Mouse (Mus musculus) thymus, postnatal 25 days (tissue): ENCODE data around the gene Mcrip1.
"Not testable (repeated sequence)": the region's sequence is repeated elsewhere in the genome, so short reads cannot be mapped to it uniquely, and the experiment has no call there.

Source experiments
- DNase-seq: peaks from one replicate; pipeline ENCODE4 v3.0.0; 2022

Gene Mcrip1

GRCm38 (mm10) chr11:120574278-120574600, 24.7 kb upstream of the Mcrip1 start:
- DNase-seq = no peak

GRCm38 (mm10) chr11:120573585-120574277, 24.2 kb upstream of the Mcrip1 start:
- no peak for DNase-seq

- DNase-seq = peak; percentile 99
These were observed 23.4 kb upstream of the Mcrip1 start, which contains the start of gene P4hb for GRCm38 (mm10) chr11:120572752-120573584. TSS of gene P4hb (minus strand) at chr11:120573253.

- DNase-seq = no peak
These were observed 22.9 kb upstream of the Mcrip1 start for GRCm38 (mm10) chr11:120572417-120572751.

- no peak for DNase-seq
These were observed 22.4 kb upstream of the Mcrip1 start for GRCm38 (mm10) chr11:120571754-120572416.

GRCm38 (mm10) chr11:120571122-120571521, 21.6 kb upstream of the Mcrip1 start:
- no peak for DNase-seq

- DNase-seq = no peak
These were observed 18.8 kb upstream of the Mcrip1 start for GRCm38 (mm10) chr11:120568324-120568723.

- DNase-seq = no peak
These were observed 15.6 kb upstream of the Mcrip1 start for GRCm38 (mm10) chr11:120565114-120565513.

GRCm38 (mm10) chr11:120562949-120563348, 13.4 kb upstream of the Mcrip1 start:
- no peak for DNase-seq

GRCm38 (mm10) chr11:120560952-120561728, 11.6 kb upstream of the Mcrip1 start:
- no peak for DNase-seq

- DNase-seq = not testable (repeated sequence)
These were observed 9.3 kb upstream of the Mcrip1 start for GRCm38 (mm10) chr11:120558843-120559242.

- DNase-seq = no peak
These were observed 5.7 kb upstream of the Mcrip1 start for GRCm38 (mm10) chr11:120555260-120555659.

- DNase-seq = no peak
These were observed 5.3 kb upstream of the Mcrip1 start for GRCm38 (mm10) chr11:120554834-120555233.

GRCm38 (mm10) chr11:120552736-120553135, 3.2 kb upstream of the Mcrip1 start:
- no peak for DNase-seq

GRCm38 (mm10) chr11:120550810-120551440, 1.4 kb upstream of the Mcrip1 start, which contains the start of gene Ppp1r27:
TSS of gene Ppp1r27 (minus strand) at chr11:120551132.
- no peak for DNase-seq

- DNase-seq = no peak
These were observed 671 bp upstream of the Mcrip1 start for GRCm38 (mm10) chr11:120549986-120550809.

GRCm38 (mm10) chr11:120548786-120549167, 750 bp downstream of the Mcrip1 start:
- no peak for DNase-seq

GRCm38 (mm10) chr11:120548214-120548613, 1.3 kb downstream of the Mcrip1 start:
- DNase-seq = no peak

- DNase-seq = no peak
These were observed 2.1 kb downstream of the Mcrip1 start for GRCm38 (mm10) chr11:120547469-120547868.

- DNase-seq = no peak
These were observed 3.6 kb downstream of the Mcrip1 start for GRCm38 (mm10) chr11:120545964-120546363.

GRCm38 (mm10) chr11:120542376-120542775, 7.2 kb downstream of the Mcrip1 start:
- no peak for DNase-seq

- DNase-seq = peak; percentile 31
These were observed 7.6 kb downstream of the Mcrip1 start for GRCm38 (mm10) chr11:120541907-120542306.
